Mouse (Mus musculus): ENCODE results near the gene Fam163b. TPM values are rescaled to one million over a fixed set of nuclear protein-coding genes. Genes with fewer than 3 reads are reported as not detected.

Fam163b gene
- polyA plus RNA-seq, 1 experiment = 0.67 TPM

GRCm38 (mm10) chr2:27069646-27070045, 72.6 kb downstream of the Fam163b start:
- H3K36me3 ChIP-seq (ENCODE audit: control insufficient read depth, insufficient read depth, low read length, poor library complexity, severe bottlenecking) = no peaks in the 10 kb centered on the region
- no peak for TF ChIP-seq CTCF (IDR thresholded peaks at IDR 0.05; ENCODE audit: low read depth, low read length)
- no peak for TF ChIP-seq POLR2A (IDR thresholded peaks at IDR 0.05; ENCODE audit: insufficient read depth, low read length)
- TF ChIP-seq EP300 (IDR thresholded peaks at IDR 0.05; ENCODE audit: insufficient read depth, low read depth, low read length) = no peak
- H3K27me3 ChIP-seq (ENCODE audit: control insufficient read depth, insufficient read depth, low read length, poor library complexity, severe bottlenecking) = no peaks in the 10 kb centered on the region
- no peak overlapping the region for H3K27ac ChIP-seq (ENCODE audit: insufficient read depth, low read length)
- H3K9me3 ChIP-seq (replicated peaks; ENCODE audit: control insufficient read depth, insufficient read depth, low read length, poor library complexity, severe bottlenecking) = no peaks in the 10 kb centered on the region
- H3K4me1 ChIP-seq (ENCODE audit: control insufficient read depth, insufficient read depth, low read length) = no peaks in the 10 kb centered on the region
- H3K4me3 ChIP-seq (ENCODE audit: low read depth, low read length) = no peak overlapping the region
- H3K9ac ChIP-seq (ENCODE audit: low read depth, poor library complexity, severe bottlenecking) = no peak overlapping the region

GRCm38 (mm10) chr2:27067996-27068395, 74.3 kb downstream of the Fam163b start:
- Histone ChIP-seq H3K4me1 (ENCODE audit: control insufficient read depth, insufficient read depth, low read length) (no peaks in the 10 kb centered on the region), H3K36me3 (ENCODE audit: control insufficient read depth, insufficient read depth, low read length, poor library complexity, severe bottlenecking) (no peaks in the 10 kb centered on the region), H3K27ac (ENCODE audit: insufficient read depth, low read length) (no peak overlapping the region), H3K4me3 (ENCODE audit: low read depth, low read length) (no peak overlapping the region), H3K9me3 (replicated peaks; ENCODE audit: control insufficient read depth, insufficient read depth, low read length, poor library complexity, severe bottlenecking) (no peaks in the 10 kb centered on the region), H3K9ac (ENCODE audit: low read depth, poor library complexity, severe bottlenecking) (no peak overlapping the region), H3K27me3 (ENCODE audit: control insufficient read depth, insufficient read depth, low read length, poor library complexity, severe bottlenecking) (no peaks in the 10 kb centered on the region)
- TF ChIP-seq EP300 (IDR thresholded peaks at IDR 0.05; ENCODE audit: insufficient read depth, low read depth, low read length) = no peak
- TF ChIP-seq CTCF (IDR thresholded peaks at IDR 0.05; ENCODE audit: low read depth, low read length) = no peak
- no peak for TF ChIP-seq POLR2A (IDR thresholded peaks at IDR 0.05; ENCODE audit: insufficient read depth, low read length)

DNA sequence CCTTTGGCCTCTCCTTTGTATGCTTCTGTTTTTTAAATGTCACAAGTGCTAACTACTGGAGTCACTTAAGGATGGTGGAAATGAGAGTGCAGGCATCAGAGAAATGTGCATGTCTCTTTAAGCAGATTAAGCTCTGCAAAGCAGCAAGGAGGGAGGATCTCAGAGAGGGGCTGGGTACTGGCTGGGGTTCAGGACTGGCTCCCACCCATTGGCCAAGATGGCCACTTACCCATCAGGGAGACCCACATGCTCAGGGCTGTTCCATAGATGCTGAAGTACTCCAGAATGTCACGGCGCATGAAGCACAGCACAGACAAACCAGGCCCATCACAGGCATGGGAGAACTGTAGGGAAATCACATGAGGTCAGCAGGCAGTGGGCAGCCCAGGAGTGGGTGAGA, 75.2 kb downstream of the Fam163b start:
- no peak overlapping the region for H3K4me3 ChIP-seq (ENCODE audit: low read depth, low read length)
- H3K9me3 ChIP-seq (replicated peaks; ENCODE audit: control insufficient read depth, insufficient read depth, low read length, poor library complexity, severe bottlenecking) = no peaks in the 10 kb centered on the region
- no peaks in the 10 kb centered on the region for H3K27me3 ChIP-seq (ENCODE audit: control insufficient read depth, insufficient read depth, low read length, poor library complexity, severe bottlenecking)
- TF ChIP-seq POLR2A (IDR thresholded peaks at IDR 0.05; ENCODE audit: insufficient read depth, low read length) (no peak), CTCF (IDR thresholded peaks at IDR 0.05; ENCODE audit: low read depth, low read length) (no peak)
- no peak overlapping the region for H3K9ac ChIP-seq (ENCODE audit: low read depth, poor library complexity, severe bottlenecking)
- no peaks in the 10 kb centered on the region for H3K4me1 ChIP-seq (ENCODE audit: control insufficient read depth, insufficient read depth, low read length)
- H3K36me3 ChIP-seq (ENCODE audit: control insufficient read depth, insufficient read depth, low read length, poor library complexity, severe bottlenecking) = no peaks in the 10 kb centered on the region
- no peak overlapping the region for H3K27ac ChIP-seq (ENCODE audit: insufficient read depth, low read length)

Other genes with a start within 250 kb of the Fam163b start
- 48.3 and 48.5 TPM in 2 replicates for gene Surf6, start 239.6 kb downstream of the Fam163b start, polyA plus RNA-seq (2011; ENCODE audit: insufficient read depth, insufficient read length, low read depth, missing spikeins)
- 11.1 and 12.6 TPM in 2 replicates for gene Med22, start 231.8 kb downstream of the Fam163b start, polyA plus RNA-seq (2011; ENCODE audit: insufficient read depth, insufficient read length, low read depth, missing spikeins)
- gene Rpl7a, start 231.7 kb downstream of the Fam163b start, polyA plus RNA-seq (2011; ENCODE audit: insufficient read depth, insufficient read length, low read depth, missing spikeins) = 717 and 722 TPM in 2 replicates
- 47.7 and 62.5 TPM in 2 replicates for gene Surf2, start 226.1 kb downstream of the Fam163b start, polyA plus RNA-seq (2011; ENCODE audit: insufficient read depth, insufficient read length, low read depth, missing spikeins)
- 40.6 and 41.1 TPM in 2 replicates for gene Surf1, start 226.0 kb downstream of the Fam163b start, polyA plus RNA-seq (2011; ENCODE audit: insufficient read depth, insufficient read length, low read depth, missing spikeins)
- 109 and 122 TPM in 2 replicates for gene Surf4, start 208.6 kb downstream of the Fam163b start, polyA plus RNA-seq (2011; ENCODE audit: insufficient read depth, insufficient read length, low read depth, missing spikeins)
- not detected in 2 replicates for gene Stkld1, start 208.4 kb downstream of the Fam163b start, polyA plus RNA-seq (2011; ENCODE audit: insufficient read depth, insufficient read length, low read depth, missing spikeins)
- gene Rexo4, start 178.1 kb downstream of the Fam163b start, polyA plus RNA-seq (2011; ENCODE audit: insufficient read depth, insufficient read length, low read depth, missing spikeins) = 58.6 and 62.4 TPM in 2 replicates
- not detected in 2 replicates for gene Adamts13, start 169.1 kb downstream of the Fam163b start, polyA plus RNA-seq (2011; ENCODE audit: insufficient read depth, insufficient read length, low read depth, missing spikeins)
- 17.5 and 17.8 TPM in 2 replicates for gene Cacfd1, start 132.6 kb downstream of the Fam163b start, polyA plus RNA-seq (2011; ENCODE audit: insufficient read depth, insufficient read length, low read depth, missing spikeins)
- gene Slc2a6, start 114.5 kb downstream of the Fam163b start, polyA plus RNA-seq (2011; ENCODE audit: insufficient read depth, insufficient read length, low read depth, missing spikeins) = 1.5 and 3.9 TPM in 2 replicates
- not detected in 2 replicates for gene Mymk, start 70.3 kb downstream of the Fam163b start, polyA plus RNA-seq (2011; ENCODE audit: insufficient read depth, insufficient read length, low read depth, missing spikeins)
- gene Adamtsl2, start 63.1 kb downstream of the Fam163b start, polyA plus RNA-seq (2011; ENCODE audit: insufficient read depth, insufficient read length, low read depth, missing spikeins) = not detected in 2 replicates
- not detected in 2 replicates for gene Dbh, start 22.7 kb upstream of the Fam163b start, polyA plus RNA-seq (2011; ENCODE audit: insufficient read depth, insufficient read length, low read depth, missing spikeins)
- gene Sardh, start 105.8 kb upstream of the Fam163b start, polyA plus RNA-seq (2011; ENCODE audit: insufficient read depth, insufficient read length, low read depth, missing spikeins) = not detected in 2 replicates

Measured in ES-Bruce4 (cell line).